8 mouse cellular contexts compared by ENCODE assay signal in genomic region chr2:65667590-65668436, GRCm38 (mm10). TPM values are rescaled to one million over a fixed set of nuclear protein-coding genes. Genes with fewer than 3 reads are reported as not detected.
DNase-seq lines count a peak whose midpoint lies in the region; ATAC-seq lines count a peak whose summit lies in the region.

No protein-coding gene starts in this region.

- no peaks in the 10 kb centered on the region for H3K4me1 ChIP-seq in heart, embryonic 10.5 days
- peaks cover 11% of the 10 kb centered on the region for H3K4me1 ChIP-seq in forebrain, embryonic 16.5 days (replicated peaks; ENCODE audit: control insufficient read depth, insufficient read depth, low read length)
- H3K4me1 ChIP-seq in liver, embryonic 16.5 days (ENCODE audit: control insufficient read depth, low read depth, low read length): no peaks in the 10 kb centered on the region

- peak overlapping the region; percentile 43 for H3K9ac ChIP-seq in forebrain, embryonic 16.5 days (replicated peaks; ENCODE audit: low read depth, low read length)
- no peak overlapping the region for H3K9ac ChIP-seq in liver, embryonic 16.5 days (ENCODE audit: low read depth, low read length)

- peak overlapping the region; percentile 51 for H3K4me3 ChIP-seq in heart, embryonic 10.5 days
- H3K4me3 ChIP-seq in forebrain, embryonic 16.5 days (replicated peaks; ENCODE audit: low read length): peak overlapping the region; percentile 41
- no peak overlapping the region for H3K4me3 ChIP-seq in liver, embryonic 16.5 days (ENCODE audit: low read depth, low read length)

- H3K4me2 ChIP-seq in forebrain, embryonic 16.5 days (ENCODE audit: low read length): peak overlapping the region; percentile 54
- peak overlapping the region; percentile 43 for H3K4me2 ChIP-seq in liver, embryonic 16.5 days (ENCODE audit: low read depth, low read length)

- no peak overlapping the region for H3K27ac ChIP-seq in heart, embryonic 10.5 days
- H3K27ac ChIP-seq in forebrain, embryonic 16.5 days (ENCODE audit: low read length): peak overlapping the region; percentile 70; the same call in 1 of the 2 replicates
- no peak overlapping the region for H3K27ac ChIP-seq in liver, embryonic 16.5 days (ENCODE audit: low read length)

- no peaks in the 10 kb centered on the region for H3K9me3 ChIP-seq in heart, embryonic 10.5 days
- H3K9me3 ChIP-seq in forebrain, embryonic 16.5 days (ENCODE audit: control insufficient read depth, low read length): no peaks in the 10 kb centered on the region
- no peaks in the 10 kb centered on the region for H3K9me3 ChIP-seq in liver, embryonic 16.5 days (replicated peaks; ENCODE audit: control insufficient read depth, low read length)

- WGBS in heart, embryonic 10.5 days: 55% methylated on average over 18 of the region's 18 CpGs
- WGBS in forebrain, embryonic 16.5 days: 45% methylated on average over 18 of the region's 18 CpGs
- WGBS in liver, embryonic 16.5 days (ENCODE audit: insufficient replicate concordance): 41% methylated on average over 18 of the region's 18 CpGs

- H3K27me3 ChIP-seq in heart, embryonic 10.5 days (ENCODE audit: insufficient read depth, poor library complexity, severe bottlenecking): no peaks in the 10 kb centered on the region
- H3K27me3 ChIP-seq in forebrain, embryonic 16.5 days (replicated peaks; ENCODE audit: control insufficient read depth, insufficient read depth, low read length): no peaks in the 10 kb centered on the region
- H3K27me3 ChIP-seq in liver, embryonic 16.5 days (ENCODE audit: control insufficient read depth, insufficient read depth, low read depth, low read length): no peaks in the 10 kb centered on the region

- intact Hi-C loops in heart, postnatal 25 days (cut with DNase I): loop anchor here (2.0 to 5.0 kb wide), 3 partner anchors 45 to 276 kb away; no protein-coding TSS in a partner anchor

- ATAC-seq in forebrain, embryonic 16.5 days: peak; percentile 41
- ATAC-seq in liver, embryonic 16.5 days (ENCODE audit: low read depth): no peak

- no peaks in the 10 kb centered on the region for H3K36me3 ChIP-seq in heart, embryonic 10.5 days
- no peaks in the 10 kb centered on the region for H3K36me3 ChIP-seq in forebrain, embryonic 16.5 days (ENCODE audit: control insufficient read depth, insufficient read depth)
- H3K36me3 ChIP-seq in liver, embryonic 16.5 days (ENCODE audit: control insufficient read depth, insufficient read depth): no peaks in the 10 kb centered on the region

- no peak for DNase-seq in heart, embryonic 10.5 days (ENCODE audit: low spot score)
- no peak for DNase-seq in heart, postnatal 25 days (ENCODE audit: low spot score)
- peak; percentile 9 for DNase-seq in MN1 (ENCODE audit: low spot score)
- DNase-seq in frontal cortex, postnatal 10 days (ENCODE audit: low spot score in 2 of 2): no peak
- DNase-seq in gastrocnemius, postnatal 25 days: no peak
- no peak for DNase-seq in testis, postnatal 14 days (ENCODE audit: low spot score)

RNA-seq across cellular contexts. Expression of gene Scn2a, which starts 47.2 kb away (rescaled TPM):
- 1.2 and 1.7 TPM in 2 replicates for polyA plus RNA-seq in heart, embryonic 10.5 days (2016; fragmentation: Nextera tagmentation; extraction: Ambion mirVana)
- under 1 TPM; 0.42 to 0.67 TPM for total RNA-seq in heart, postnatal 25 days (2021)
- 35.2 and 42.8 TPM in 2 replicates for polyA plus RNA-seq in forebrain, embryonic 16.5 days (2015; fragmentation: Nextera tagmentation; extraction: Ambion mirVana)
- polyA plus RNA-seq in liver, embryonic 16.5 days (2015; fragmentation: Nextera tagmentation; extraction: Ambion mirVana): 0.06 and 0.11 TPM in 2 replicates
- total RNA-seq in gastrocnemius, postnatal 25 days (2021): under 1 TPM; 0.54 to 0.91 TPM

Comparison
In these comparisons a context has a peak if more than half of its experiments do, and no peak if none do; other contexts are left out.
1. RNA of gene Scn2a, which starts 47.2 kb away (polyA plus RNA-seq): 35.2 to 42.8 TPM in forebrain, embryonic 16.5 days; 1.2 to 1.7 TPM in heart, embryonic 10.5 days and 0.06 to 0.11 TPM in liver, embryonic 16.5 days; every median in the first group is over 10 times any median in the second.